Mouse (Mus musculus) liver, adult 2 months (tissue): ENCODE results near the gene Slc16a10.

Experiments used
- CTCF ChIP-seq: fragments of 200-500 bp; IDR thresholded peaks from 2 replicates; pipeline ENCODE4 v1.5.1; 2011; ENCODE audit warnings: low read depth, low read length, control low read depth
- POLR2A ChIP-seq: fragments of 200-500 bp; IDR thresholded peaks from 2 replicates; pipeline ENCODE4 v1.6.1; 2011; ENCODE audit warnings: low read length, control low read depth; ENCODE audit not compliant: insufficient read depth; ENCODE audit errors: extremely low read depth

DNA sequence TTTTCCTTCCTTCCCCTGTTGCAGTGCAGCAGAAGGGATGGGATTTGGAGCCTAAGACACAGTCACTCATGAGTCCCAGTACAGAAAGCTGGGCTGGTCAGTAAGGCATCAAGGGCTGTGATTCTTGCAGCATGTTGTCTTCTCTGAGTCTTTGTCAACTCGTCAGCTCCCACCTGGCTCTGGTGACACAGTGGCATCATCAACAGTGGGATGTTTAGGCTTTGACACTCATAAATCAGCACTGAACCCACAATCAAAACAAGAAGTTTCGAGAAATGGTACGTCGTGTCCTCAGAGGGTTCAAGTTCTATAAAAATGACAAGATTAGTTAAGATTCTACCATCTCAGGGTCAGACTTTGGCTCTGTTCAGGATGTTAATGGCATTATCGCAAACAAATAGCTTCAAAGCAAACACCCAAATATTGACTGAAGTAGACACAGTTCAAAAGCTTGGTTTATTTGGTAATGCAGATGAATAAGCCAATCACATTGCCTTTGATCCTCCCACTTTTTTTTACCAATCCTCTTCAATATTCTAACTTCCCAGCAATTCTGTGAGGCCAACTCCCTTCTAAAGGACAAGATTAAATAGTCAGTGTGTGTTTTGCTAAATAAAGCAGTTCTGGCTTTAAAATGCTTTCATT, 23.2 kb downstream of the Slc16a10 start:
- TF ChIP-seq CTCF: no peak
- TF ChIP-seq POLR2A: no peak
